Comparison of ENCODE assay signal across 13 mouse cellular contexts in genomic region chr1:162001328-162001727, GRCm38 (mm10). TPM values are rescaled to one million over a fixed set of nuclear protein-coding genes. Genes with fewer than 3 reads are reported as not detected.
DNase-seq lines count a peak whose midpoint lies in the region; ATAC-seq and TF ChIP-seq lines count a peak whose summit lies in the region.
"Had no signal": no experiment of that assay in that cellular context is flagged by ENCODE, and none has a peak within 500 bp of the region (broad histone marks: within the 10 kb centered on the region; RNA-seq: fewer than 3 reads in every experiment).

No protein-coding gene starts in this region.

- 66% methylated on average over 8 of the region's 8 CpGs for WGBS in kidney, embryonic 15.5 days
- 28% methylated on average over 8 of the region's 8 CpGs for WGBS in embryonic facial prominence, embryonic 15.5 days
- 17% methylated on average over 8 of the region's 8 CpGs for WGBS in limb, embryonic 14.5 days
- WGBS in forebrain, postnatal 0 days, result 67% methylated on average over 8 of the region's 8 CpGs

- H3K36me3 ChIP-seq in kidney, embryonic 15.5 days, result no peaks in the 10 kb centered on the region
- H3K36me3 ChIP-seq in embryonic facial prominence, embryonic 15.5 days, result no peaks in the 10 kb centered on the region
- H3K36me3 ChIP-seq in limb, embryonic 14.5 days (ENCODE audit: control insufficient read depth, insufficient read depth, low read length), result no peaks in the 10 kb centered on the region
- no peaks in the 10 kb centered on the region for H3K36me3 ChIP-seq in forebrain, postnatal 0 days (ENCODE audit: insufficient read depth)
- H3K36me3 ChIP-seq: forebrain, embryonic 12.5 days; liver, embryonic 13.5 days; midbrain, embryonic 12.5 days had no signal

- no peak for TF ChIP-seq POLR2A in limb, embryonic 14.5 days (IDR thresholded peaks at IDR 0.05; ENCODE audit: borderline replicate concordance, extremely low read depth, insufficient read depth, insufficient read length)

- no peak overlapping the region for H3K4me3 ChIP-seq in kidney, embryonic 15.5 days (replicated peaks)
- no peak overlapping the region for H3K4me3 ChIP-seq in embryonic facial prominence, embryonic 15.5 days (replicated peaks)
- H3K4me3 ChIP-seq in limb, embryonic 14.5 days (replicated peaks; ENCODE audit: low read length), result no peak overlapping the region
- H3K4me3 ChIP-seq in forebrain, postnatal 0 days (ENCODE audit: low read depth, low read length), result no peak overlapping the region
- H3K4me3 ChIP-seq: forebrain, embryonic 12.5 days; liver, embryonic 13.5 days; midbrain, embryonic 12.5 days had no signal

- H3K4me1 ChIP-seq in kidney, embryonic 15.5 days, result peaks cover 42% of the 10 kb centered on the region
- peaks cover 51% of the 10 kb centered on the region for H3K4me1 ChIP-seq in embryonic facial prominence, embryonic 15.5 days
- H3K4me1 ChIP-seq in limb, embryonic 14.5 days (ENCODE audit: control insufficient read depth, insufficient read depth, low read length), result peaks cover 67% of the 10 kb centered on the region
- H3K4me1 ChIP-seq in forebrain, postnatal 0 days (ENCODE audit: insufficient read depth), result no peaks in the 10 kb centered on the region

- no peak for ATAC-seq in kidney, embryonic 15.5 days (replicated peaks; ENCODE audit: low FRiP score)
- ATAC-seq in embryonic facial prominence, embryonic 15.5 days (ENCODE audit: insufficient number of reproducible peaks, low FRiP score, low TSS enrichment, low read depth), result no peak; the same call in 1 of the 2 replicates
- peak; percentile 60 for ATAC-seq in limb, embryonic 14.5 days (ENCODE audit: low FRiP score, low read depth)
- ATAC-seq in forebrain, postnatal 0 days, result no peak
- ATAC-seq: activated CD4-positive, CD25-positive, alpha-beta regulatory T cell, adult 4 months had no signal

- no peak overlapping the region for H3K9ac ChIP-seq in kidney, embryonic 15.5 days
- H3K9ac ChIP-seq in embryonic facial prominence, embryonic 15.5 days, result no peak overlapping the region
- H3K9ac ChIP-seq in limb, embryonic 14.5 days (ENCODE audit: low read depth, low read length, severe bottlenecking), result no peak overlapping the region
- no peak overlapping the region for H3K9ac ChIP-seq in forebrain, postnatal 0 days
- H3K9ac ChIP-seq: forebrain, embryonic 12.5 days; liver, embryonic 13.5 days; midbrain, embryonic 12.5 days had no signal

- no peak for TF ChIP-seq CTCF in forebrain, postnatal 0 days (IDR thresholded peaks at IDR 0.05; ENCODE audit: low read depth)

- no peaks in the 10 kb centered on the region for H3K9me3 ChIP-seq in kidney, embryonic 15.5 days (replicated peaks)
- no peaks in the 10 kb centered on the region for H3K9me3 ChIP-seq in embryonic facial prominence, embryonic 15.5 days (replicated peaks)
- no peaks in the 10 kb centered on the region for H3K9me3 ChIP-seq in limb, embryonic 14.5 days (ENCODE audit: control insufficient read depth, low read length)
- no peaks in the 10 kb centered on the region for H3K9me3 ChIP-seq in forebrain, postnatal 0 days (ENCODE audit: low read length)
- H3K9me3 ChIP-seq: forebrain, embryonic 12.5 days; liver, embryonic 13.5 days; midbrain, embryonic 12.5 days had no signal

- no peak for DNase-seq in kidney, postnatal 36 days
- DNase-seq in cerebellum, adult 9-11 months, result peak; percentile 71
- DNase-seq in limb, embryonic 14.5 days (ENCODE audit: low spot score), result peak; percentile 78
- no peak for DNase-seq in left cerebral cortex, adult 11 months (ENCODE audit: low spot score)
- no peak for DNase-seq in layer of hippocampus, adult 9-11 months
- DNase-seq in forebrain, postnatal 0 days, result no peak
- DNase-seq: liver, embryonic 13.5 days had no signal

- H3K4me2 ChIP-seq in kidney, embryonic 15.5 days, result no peak overlapping the region
- no peak overlapping the region for H3K4me2 ChIP-seq in embryonic facial prominence, embryonic 15.5 days (replicated peaks)
- H3K4me2 ChIP-seq in limb, embryonic 14.5 days (replicated peaks; ENCODE audit: low read depth, low read length, severe bottlenecking), result no peak overlapping the region
- no peak overlapping the region for H3K4me2 ChIP-seq in forebrain, postnatal 0 days (ENCODE audit: low read depth)
- H3K4me2 ChIP-seq: forebrain, embryonic 12.5 days; liver, embryonic 13.5 days; midbrain, embryonic 12.5 days had no signal

- peak overlapping the region; percentile 78 for H3K27ac ChIP-seq in kidney, embryonic 15.5 days
- H3K27ac ChIP-seq in embryonic facial prominence, embryonic 15.5 days (replicated peaks), result peak overlapping the region; percentile 91
- H3K27ac ChIP-seq in limb, embryonic 14.5 days (replicated peaks; ENCODE audit: low read depth, low read length), result peak overlapping the region; percentile 94
- no peak overlapping the region for H3K27ac ChIP-seq in forebrain, postnatal 0 days (ENCODE audit: low read depth, low read length)
- H3K27ac ChIP-seq: liver, embryonic 13.5 days had no signal

- H3K27me3 ChIP-seq in kidney, embryonic 15.5 days, result no peaks in the 10 kb centered on the region
- no peaks in the 10 kb centered on the region for H3K27me3 ChIP-seq in embryonic facial prominence, embryonic 15.5 days
- H3K27me3 ChIP-seq in limb, embryonic 14.5 days (ENCODE audit: control insufficient read depth, insufficient read depth, low read length), result no peaks in the 10 kb centered on the region
- H3K27me3 ChIP-seq in forebrain, postnatal 0 days (ENCODE audit: insufficient read depth, low read length), result no peaks in the 10 kb centered on the region
- H3K27me3 ChIP-seq: liver, embryonic 13.5 days; midbrain, embryonic 12.5 days had no signal

RNA-seq across cellular contexts. Expression of gene 4930558K02Rik, which starts 21.9 kb away (rescaled TPM):
- polyA plus RNA-seq in kidney, embryonic 15.5 days (2015; fragmentation: Nextera tagmentation; extraction: Ambion mirVana), result not detected in 2 replicates
- polyA plus RNA-seq in embryonic facial prominence, embryonic 15.5 days (2015; fragmentation: Nextera tagmentation; extraction: Ambion mirVana), result not detected in 2 replicates
- polyA plus RNA-seq in limb, embryonic 14.5 days (2012; rRNA removed), result not detected in 2 replicates
- polyA plus RNA-seq in limb, embryonic 14.5 days (2014; fragmentation: Nextera tagmentation; extraction: Ambion mirVana), result not detected in 2 replicates
- not detected in 2 replicates for total RNA-seq in forebrain, postnatal 0 days (2014; rRNA removed)
- 0.25 and 0.43 TPM in 2 replicates for polyA plus RNA-seq in forebrain, postnatal 0 days (2015; fragmentation: Nextera tagmentation; extraction: Ambion mirVana)
- total RNA-seq: hematopoietic stem cell, adult 5-6 weeks had no signal
- polyA plus RNA-seq: activated CD4-positive, CD25-positive, alpha-beta regulatory T cell, adult 4 months; forebrain, embryonic 12.5 days; liver, embryonic 13.5 days; midbrain, embryonic 12.5 days had no signal

RNA-seq across cellular contexts. Expression of gene Pigc, which starts 32.3 kb away (rescaled TPM):
- 39.7 and 40.4 TPM in 2 replicates for polyA plus RNA-seq in kidney, embryonic 15.5 days (2015; fragmentation: Nextera tagmentation; extraction: Ambion mirVana)
- 42.4 and 49.7 TPM in 2 replicates for polyA plus RNA-seq in embryonic facial prominence, embryonic 15.5 days (2015; fragmentation: Nextera tagmentation; extraction: Ambion mirVana)
- polyA plus RNA-seq in limb, embryonic 14.5 days (2012; rRNA removed), result 36.9 and 45.4 TPM in 2 replicates
- polyA plus RNA-seq in limb, embryonic 14.5 days (2014; fragmentation: Nextera tagmentation; extraction: Ambion mirVana), result 51.3 and 52.8 TPM in 2 replicates
- 14.9 and 20.5 TPM in 2 replicates for total RNA-seq in forebrain, postnatal 0 days (2014; rRNA removed)
- 19.8 and 23.9 TPM in 2 replicates for polyA plus RNA-seq in forebrain, postnatal 0 days (2015; fragmentation: Nextera tagmentation; extraction: Ambion mirVana)

Comparison
In these comparisons a context has a peak if more than half of its experiments do, and no peak if none do; other contexts are left out.
1. DNase-seq: peak in cerebellum, adult 9-11 months (single experiment) and limb, embryonic 14.5 days (single experiment); none in kidney, postnatal 36 days (0 of 2), left cerebral cortex, adult 11 months (single experiment), layer of hippocampus, adult 9-11 months (single experiment) and forebrain, postnatal 0 days (single experiment).